Mouse (Mus musculus): Measurements from ENCODE around the gene Mrpl47. TPM values are rescaled to one million over a fixed set of nuclear protein-coding genes. Genes with fewer than 3 reads are reported as not detected.
A peak's percentile ranks its signal among the peaks of the same experiment; 100 is the strongest.
"Not testable (repeated sequence)": the region's sequence is repeated elsewhere in the genome, so short reads cannot be mapped to it uniquely, and the experiment has no call there.

Mrpl47 gene
- 7.0 to 12.6 TPM (median 10.5 TPM) in 3 replicates for total RNA-seq (2017)

DNA sequence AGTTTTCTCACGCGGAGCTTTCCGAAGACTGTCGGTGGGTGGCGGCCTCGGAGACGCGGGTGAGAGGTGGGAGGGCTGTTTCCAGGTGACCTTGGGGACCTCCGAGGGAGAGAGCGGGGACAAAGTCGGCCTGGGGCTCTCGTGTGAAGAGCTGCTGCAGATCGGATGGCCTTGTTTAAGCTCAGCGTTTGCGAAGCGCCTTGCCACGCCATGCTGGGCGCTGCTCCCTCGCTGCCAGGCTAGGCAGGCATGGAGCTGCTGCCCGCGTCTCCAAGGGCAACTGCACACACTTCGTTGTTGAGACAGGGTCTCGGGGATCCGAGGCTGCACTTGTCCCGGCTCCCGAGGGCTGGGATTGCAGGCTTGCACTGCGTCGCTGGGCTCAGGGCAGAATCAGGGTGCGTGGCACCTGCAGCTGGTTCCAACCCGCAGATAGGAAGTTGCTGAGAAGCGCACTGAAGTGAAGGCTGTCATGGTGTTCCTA is at the start of gene Mrpl47:
TSS of gene Mrpl47 (minus strand) at position 434 of the 484 bp plus-strand sequence.
- ATAC-seq (replicated peaks; ENCODE audit: insufficient number of reproducible peaks, low FRiP score, low TSS enrichment, poor library complexity, severe bottlenecking), result 0 out of 2 replicates have a peak, but pooled peaks have one; percentile 7

DNA sequence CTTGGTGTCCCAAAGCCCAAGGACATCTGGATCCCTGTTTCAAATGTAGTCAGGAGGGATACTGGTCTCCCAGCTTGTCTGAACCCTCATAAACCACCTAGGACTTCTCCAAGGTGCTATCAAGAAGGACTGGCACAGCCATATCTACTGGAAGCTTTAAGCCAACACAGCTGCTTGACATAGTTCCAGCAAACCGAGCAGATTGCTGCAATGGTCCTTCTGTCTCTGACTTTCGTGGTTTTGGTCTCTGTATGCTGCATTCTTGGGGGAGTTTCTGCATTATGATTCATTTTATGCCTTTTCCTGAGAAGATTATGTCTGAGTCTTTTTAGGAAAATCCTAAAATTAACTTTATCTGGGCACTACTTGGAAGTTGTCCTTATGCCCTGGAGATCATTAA is 33.4 kb upstream of the Mrpl47 start:
- no peak for ATAC-seq (replicated peaks; ENCODE audit: insufficient number of reproducible peaks, low FRiP score, low TSS enrichment, poor library complexity, severe bottlenecking)

DNA sequence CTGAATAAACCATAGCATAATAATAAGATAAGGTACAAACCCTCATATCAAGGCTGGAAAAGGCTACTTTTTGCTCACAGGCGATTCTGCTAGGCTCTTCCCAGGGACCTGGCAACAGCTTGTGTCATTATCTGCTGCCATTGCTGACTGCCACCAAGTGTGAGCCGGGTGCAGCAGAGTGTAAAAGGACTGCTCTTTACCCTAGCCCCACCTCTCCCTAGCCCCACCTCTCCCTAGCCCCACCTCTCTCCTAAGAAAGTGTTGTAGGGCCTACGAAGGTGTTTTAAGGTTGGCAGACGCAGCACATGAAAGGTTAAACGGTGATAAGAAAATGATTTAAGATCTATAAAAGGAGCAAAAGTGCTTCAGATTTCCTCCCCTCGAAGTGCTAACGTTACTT is 26.5 kb upstream of the Mrpl47 start:
- no peak for ATAC-seq (replicated peaks; ENCODE audit: insufficient number of reproducible peaks, low FRiP score, low TSS enrichment, poor library complexity, severe bottlenecking)

DNA sequence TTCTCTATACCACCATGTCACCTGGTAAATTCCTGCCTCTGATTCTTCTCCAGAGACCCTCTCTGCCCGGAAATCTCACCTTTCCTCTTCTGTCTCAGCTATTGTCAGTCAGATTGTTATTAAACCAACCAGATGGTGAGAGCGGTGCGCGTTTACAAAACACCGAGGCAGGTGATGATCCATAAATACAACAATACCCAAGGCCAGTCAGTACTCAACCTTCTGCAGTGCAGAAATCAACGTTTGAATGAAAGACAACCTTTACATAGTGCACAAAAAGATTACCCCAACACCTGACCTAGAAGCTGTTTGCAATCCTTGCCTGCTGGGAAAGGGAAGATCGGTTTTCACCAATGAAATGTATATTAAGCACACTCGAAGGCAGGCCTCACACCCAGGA is 25.6 kb upstream of the Mrpl47 start:
- ATAC-seq (replicated peaks; ENCODE audit: insufficient number of reproducible peaks, low FRiP score, low TSS enrichment, poor library complexity, severe bottlenecking), result no peak

DNA sequence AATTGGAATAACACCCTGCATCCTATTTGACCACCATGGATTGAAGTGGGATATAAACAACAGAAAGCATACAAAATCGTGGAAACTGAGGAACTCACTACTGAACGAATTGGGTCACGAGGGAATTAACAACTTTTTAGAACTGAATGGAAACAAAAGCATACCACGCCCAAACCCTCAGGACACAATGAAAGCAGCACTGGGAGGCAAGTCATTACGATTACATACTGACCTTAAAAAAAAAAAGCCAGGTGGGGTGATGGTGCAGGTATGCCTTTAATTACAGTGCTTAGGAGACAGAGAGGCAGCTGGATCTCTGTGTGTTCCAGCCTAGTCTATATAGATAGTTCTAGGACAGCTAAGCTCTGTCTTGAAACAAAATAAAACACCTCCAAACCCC is 21.8 kb upstream of the Mrpl47 start:
- no peak for ATAC-seq (replicated peaks; ENCODE audit: insufficient number of reproducible peaks, low FRiP score, low TSS enrichment, poor library complexity, severe bottlenecking)

DNA sequence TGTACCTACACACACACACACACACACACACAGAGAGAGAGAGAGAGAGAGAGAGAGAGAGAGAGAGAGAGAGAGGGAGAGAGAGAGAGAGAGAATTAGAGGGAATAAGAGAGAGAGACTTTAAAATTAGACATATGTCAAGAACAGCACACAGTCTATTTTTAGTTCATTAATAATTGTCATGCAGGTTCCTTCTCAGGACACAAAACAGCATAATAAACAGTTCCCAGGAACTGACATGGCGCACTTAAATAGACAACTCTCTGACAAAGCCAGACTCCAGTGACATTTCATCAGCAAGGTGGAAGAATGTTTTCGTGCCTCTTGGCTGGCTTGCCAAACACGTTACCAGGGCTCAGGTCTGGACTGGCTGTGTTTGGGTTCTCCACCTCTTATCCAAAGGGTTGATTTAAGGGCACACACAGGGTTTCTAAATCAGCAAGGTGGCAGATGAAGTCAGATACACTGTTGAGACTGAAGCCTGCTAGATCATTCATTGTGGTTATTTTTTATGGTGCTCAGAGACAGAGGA is 17.0 kb upstream of the Mrpl47 start:
- no peak for ATAC-seq (replicated peaks; ENCODE audit: insufficient number of reproducible peaks, low FRiP score, low TSS enrichment, poor library complexity, severe bottlenecking)

DNA sequence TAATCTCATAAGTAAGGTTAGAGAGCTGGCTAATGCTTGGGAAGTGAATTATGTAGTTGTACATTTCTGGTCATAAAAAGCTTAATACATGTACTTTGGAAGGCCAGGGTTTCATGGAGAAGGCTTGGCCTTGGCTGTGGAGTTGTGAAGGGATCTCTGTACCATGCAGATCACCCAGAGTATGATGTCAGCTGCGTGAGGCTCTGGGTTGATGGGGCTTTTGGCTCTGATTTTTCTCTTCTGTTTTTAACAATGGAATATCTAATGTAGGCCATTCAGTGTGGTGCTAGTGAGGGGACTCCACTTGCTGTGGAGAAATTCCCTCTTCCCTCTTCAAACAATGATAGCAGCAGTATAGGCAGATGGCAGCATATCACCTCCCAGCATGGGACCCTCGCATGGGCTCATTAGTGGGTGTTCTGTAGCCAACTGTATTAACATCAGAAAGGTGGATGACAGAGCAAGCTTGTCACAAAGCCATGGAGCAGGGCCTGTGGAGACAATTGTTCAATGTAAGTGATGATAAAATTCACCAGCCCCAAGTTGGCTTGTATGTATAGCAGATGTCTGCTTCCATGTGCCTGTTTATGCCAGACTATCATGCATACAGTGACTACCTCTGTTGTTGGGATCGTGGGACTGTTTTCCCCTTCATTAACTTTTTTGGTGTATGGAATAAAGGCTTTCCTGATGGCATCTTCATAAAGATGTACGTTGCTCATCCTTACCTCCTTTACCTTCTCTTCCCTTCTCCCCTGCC is 12.6 kb upstream of the Mrpl47 start:
- no peak for ATAC-seq (replicated peaks; ENCODE audit: insufficient number of reproducible peaks, low FRiP score, low TSS enrichment, poor library complexity, severe bottlenecking)

DNA sequence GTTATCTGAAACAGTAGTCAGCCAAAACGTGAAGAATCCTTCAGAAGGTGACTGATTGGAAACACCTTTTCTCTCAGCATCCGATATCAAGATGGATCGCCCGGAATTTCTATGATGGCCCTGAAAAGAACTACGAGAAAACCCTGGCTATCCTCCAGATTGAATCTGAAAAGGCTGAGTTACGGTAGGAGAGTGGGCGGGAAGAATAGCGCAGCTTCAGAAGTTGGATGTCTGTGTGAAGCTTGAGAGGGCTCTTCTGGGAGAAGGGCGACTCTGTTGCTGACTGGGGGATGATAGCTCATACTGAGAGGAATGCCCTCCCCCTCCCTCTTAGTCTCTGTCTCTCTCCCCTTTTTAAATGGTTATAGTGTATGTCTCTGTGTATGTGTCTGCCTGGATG is 11.0 kb upstream of the Mrpl47 start:
- no peak for ATAC-seq (replicated peaks; ENCODE audit: insufficient number of reproducible peaks, low FRiP score, low TSS enrichment, poor library complexity, severe bottlenecking)

DNA sequence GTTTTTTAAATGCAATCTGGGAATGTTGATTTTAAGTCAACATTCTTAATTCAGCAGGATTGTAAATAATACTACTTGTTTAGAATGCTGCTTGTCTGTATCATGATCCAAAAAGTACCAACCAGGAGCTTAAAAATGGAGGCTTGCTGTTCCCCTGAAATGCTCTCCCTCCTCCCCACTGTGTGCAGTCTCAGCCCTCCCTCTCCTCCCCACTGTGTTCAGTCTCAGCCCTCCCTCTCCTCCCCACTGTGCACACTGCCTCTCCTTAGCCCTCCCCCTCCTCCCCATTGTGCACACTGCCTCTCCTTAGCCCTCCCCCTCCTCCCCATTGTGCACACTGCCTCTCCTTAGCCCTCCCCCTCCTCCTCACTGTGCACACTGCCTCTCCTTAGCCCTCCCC is 8.0 kb upstream of the Mrpl47 start:
- ATAC-seq (replicated peaks; ENCODE audit: insufficient number of reproducible peaks, low FRiP score, low TSS enrichment, poor library complexity, severe bottlenecking), result not testable (repeated sequence)

DNA sequence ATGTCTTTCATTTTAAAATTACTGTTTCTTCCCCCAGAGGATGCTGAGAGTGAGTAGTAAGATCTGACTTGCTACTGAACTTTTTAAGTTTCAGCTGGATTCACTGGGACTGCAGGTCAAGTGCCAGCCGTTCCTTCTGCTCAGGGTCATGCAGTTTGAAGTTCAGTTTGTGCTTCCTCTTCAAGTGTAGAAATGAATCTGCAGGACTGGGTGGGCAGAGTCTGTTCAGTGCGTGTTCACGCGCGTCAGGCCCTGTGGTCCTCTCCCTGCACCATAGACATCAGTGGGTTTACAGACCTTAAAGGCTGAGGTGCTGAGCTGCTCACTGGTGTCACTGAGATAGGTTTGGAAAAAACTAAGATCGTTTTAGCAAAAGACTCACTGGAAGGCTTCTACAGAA is 7.6 kb upstream of the Mrpl47 start:
- ATAC-seq (replicated peaks; ENCODE audit: insufficient number of reproducible peaks, low FRiP score, low TSS enrichment, poor library complexity, severe bottlenecking), result no peak

DNA sequence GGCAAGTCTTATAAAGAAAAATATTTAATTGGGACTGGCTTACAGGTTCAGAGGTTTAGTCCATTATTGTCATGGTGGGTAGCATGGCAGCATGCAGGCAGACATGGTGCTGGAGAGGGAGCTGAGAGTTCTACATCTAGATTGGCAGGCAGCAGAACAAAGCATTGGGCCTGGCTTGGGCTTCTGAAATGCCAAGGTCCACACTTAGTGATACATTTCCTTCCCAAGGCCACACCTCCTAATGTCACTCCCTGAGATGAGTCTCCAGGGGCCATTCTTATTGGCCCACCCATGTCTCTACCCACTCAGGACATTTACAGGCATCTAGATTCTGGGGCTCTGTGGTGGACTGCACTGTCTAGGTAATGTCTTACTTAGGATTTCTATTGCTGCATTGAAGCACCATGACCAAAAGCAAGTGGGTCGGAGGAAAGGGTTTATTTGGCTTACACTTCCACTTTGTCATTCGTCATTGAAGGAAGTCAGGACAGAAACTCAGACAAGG is 4.9 kb upstream of the Mrpl47 start:
- ATAC-seq (replicated peaks; ENCODE audit: insufficient number of reproducible peaks, low FRiP score, low TSS enrichment, poor library complexity, severe bottlenecking), result no peak

DNA sequence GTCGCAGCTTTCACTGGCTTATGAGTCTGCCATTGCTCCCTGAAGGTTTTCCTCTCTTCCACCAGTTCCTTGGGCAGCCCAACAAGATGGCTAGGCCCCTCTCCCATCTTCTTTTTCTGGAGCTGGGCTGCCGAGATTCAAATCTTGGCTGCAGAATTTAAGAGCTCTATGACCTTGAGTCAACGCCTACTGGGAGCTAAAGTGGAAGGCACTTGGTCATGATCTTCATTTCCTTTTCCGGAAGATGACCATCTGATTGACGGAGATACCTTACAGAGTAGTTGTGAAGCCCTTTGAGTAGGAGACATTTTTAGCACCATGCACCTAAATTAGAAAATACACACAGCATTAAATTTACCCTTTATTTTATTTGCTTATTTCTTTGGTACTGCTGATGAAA is 1.1 kb upstream of the Mrpl47 start:
- no peak for ATAC-seq (replicated peaks; ENCODE audit: insufficient number of reproducible peaks, low FRiP score, low TSS enrichment, poor library complexity, severe bottlenecking)

DNA sequence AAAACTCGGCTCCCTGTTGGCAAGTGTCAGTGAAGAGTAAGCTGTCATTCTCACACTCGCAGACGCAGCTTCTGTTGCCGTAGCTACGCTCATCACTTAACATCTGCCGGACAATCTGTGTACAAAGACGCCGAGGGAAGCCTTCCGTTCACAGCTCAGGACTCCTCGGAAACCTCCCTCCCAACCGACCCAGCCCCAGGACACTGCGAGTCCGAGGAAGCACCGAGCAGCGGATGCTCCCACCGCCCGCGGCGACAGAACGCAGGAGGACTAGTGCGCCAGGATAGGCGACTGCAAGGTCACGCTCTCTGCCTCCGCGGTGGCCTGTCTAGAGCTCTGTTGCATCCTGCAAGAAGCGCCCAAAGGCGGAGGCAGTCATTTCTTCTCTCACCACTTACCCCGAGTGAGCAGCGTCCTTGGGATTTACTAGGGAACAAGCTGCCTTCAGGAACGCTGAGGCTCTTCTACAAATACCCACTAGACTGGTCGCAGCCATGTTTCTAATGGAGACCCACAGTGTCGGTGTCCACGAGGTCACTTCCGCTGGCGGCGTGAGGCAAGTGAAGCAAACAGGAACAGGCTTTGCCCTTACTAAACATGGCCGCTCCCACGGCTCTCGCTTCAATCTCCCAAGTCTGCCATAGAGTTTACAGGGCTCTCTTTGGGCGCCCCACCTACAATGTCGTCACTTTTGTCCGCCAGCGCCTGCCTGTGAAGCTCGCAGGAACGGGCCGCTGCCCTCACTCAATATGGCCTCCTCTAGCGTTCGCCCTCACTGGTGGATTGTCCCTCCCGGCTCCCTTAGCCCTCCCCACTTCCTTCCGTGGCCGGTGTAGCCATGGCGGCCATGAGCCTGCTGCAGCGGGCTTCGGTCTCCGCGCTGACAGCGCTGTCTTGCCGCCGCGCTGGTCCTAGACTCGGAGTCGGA is 897 bp downstream of the Mrpl47 start, which contains the start of gene Ndufb5:
TSS of gene Ndufb5 (plus strand) at position 747 of the 928 bp plus-strand sequence.
- ATAC-seq (replicated peaks; ENCODE audit: insufficient number of reproducible peaks, low FRiP score, low TSS enrichment, poor library complexity, severe bottlenecking), result peak; percentile 97

DNA sequence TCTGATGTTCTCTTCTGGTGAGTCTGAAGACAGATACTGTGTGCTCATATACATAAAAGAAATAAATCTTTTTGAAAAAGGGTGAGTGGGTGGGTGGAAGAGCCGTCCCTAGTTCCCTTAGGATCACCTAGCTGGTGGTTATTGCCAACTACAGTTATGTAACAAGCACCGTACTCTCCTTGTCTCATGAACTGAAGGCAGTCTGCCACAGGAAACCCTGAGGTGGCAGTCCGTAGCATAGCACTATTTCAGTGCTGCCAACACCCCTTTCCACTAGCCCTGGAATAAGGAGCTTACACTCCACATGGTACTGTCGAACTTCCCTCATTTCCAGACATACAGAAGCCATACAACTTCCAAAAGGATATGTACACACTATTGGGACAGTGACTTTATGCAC is 9.5 kb downstream of the Mrpl47 start:
- no peak for ATAC-seq (replicated peaks; ENCODE audit: insufficient number of reproducible peaks, low FRiP score, low TSS enrichment, poor library complexity, severe bottlenecking)

DNA sequence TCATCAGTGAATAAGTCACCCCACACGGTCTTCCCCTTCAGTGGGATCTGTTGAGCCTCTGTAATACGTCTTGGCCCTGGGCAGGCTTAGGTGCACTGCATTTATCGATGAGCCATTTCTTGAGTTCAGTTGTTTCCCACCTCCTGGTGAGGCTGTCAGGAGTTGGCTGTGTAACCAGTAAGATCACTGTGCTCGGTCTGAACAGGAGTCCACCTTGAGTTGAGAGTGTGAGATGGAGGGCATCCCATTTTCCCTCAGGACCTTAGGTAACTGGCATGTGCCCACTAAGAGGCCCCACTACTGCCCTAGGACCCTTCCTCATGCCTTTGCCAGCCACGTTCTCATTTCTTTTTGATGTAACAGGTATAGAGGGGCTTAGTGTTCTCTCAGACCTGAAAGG is 11.5 kb downstream of the Mrpl47 start:
- no peak for ATAC-seq (replicated peaks; ENCODE audit: insufficient number of reproducible peaks, low FRiP score, low TSS enrichment, poor library complexity, severe bottlenecking)

DNA sequence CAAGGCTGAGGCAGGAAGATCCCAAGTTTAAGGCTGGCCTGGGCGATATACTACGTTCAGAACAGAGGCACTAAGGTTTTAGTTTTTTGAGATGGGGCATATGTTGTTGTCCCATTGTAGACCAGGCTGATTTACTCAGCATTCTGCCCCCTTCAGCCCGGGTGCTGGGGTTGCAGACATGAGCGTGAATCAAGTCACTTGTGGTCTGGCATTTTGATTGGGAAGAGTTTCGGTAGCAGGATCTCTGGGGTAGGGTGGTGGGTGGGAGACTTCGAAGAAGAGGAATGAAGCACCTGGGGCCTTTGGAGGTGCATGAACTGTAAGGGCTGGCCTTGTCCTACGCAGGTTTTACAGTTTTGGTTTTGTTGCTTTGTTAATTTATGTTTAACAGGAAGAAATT is 13.2 kb downstream of the Mrpl47 start:
- ATAC-seq (replicated peaks; ENCODE audit: insufficient number of reproducible peaks, low FRiP score, low TSS enrichment, poor library complexity, severe bottlenecking), result no peak

DNA sequence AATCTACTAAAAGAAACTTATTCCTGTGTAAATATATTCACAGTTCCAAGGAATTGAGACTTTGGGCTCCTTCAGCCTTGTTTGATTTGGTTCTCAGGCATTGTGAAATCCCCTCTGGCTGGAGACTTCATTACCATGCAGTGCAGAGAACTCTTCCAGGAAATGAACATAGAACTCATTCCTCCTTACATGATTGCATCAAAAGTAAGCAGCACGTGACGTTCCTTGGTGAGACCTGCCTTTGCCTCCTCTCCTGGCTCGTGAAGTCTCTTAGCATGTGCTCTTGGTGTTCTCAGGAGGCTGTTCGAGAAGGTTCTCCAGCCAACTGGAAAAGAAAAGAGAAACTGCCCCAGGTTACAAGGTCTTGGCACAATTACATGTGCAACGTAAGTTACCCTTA is 19.1 kb downstream of the Mrpl47 start:
- ATAC-seq (replicated peaks; ENCODE audit: insufficient number of reproducible peaks, low FRiP score, low TSS enrichment, poor library complexity, severe bottlenecking), result no peak

DNA sequence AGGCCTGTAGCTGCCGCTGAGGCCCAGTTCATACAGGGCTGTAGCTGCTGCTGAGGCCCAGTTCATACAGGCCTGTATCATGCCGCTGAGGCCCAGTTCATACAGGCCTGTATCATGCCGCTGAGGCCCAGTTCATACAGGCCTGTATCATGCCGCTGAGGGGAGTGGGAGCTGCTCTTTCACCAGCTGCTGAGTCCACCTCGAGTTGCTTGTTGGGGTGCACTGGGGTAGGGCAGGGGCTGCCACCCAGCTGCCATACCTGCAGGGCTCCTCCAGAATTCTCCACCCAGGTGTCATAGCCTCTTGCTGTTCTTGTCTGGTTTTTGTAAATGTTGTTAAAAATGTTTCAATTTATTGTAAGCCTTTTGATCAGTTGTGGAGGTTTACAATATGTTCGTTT is 20.0 kb downstream of the Mrpl47 start:
- not testable (repeated sequence) for ATAC-seq (replicated peaks; ENCODE audit: insufficient number of reproducible peaks, low FRiP score, low TSS enrichment, poor library complexity, severe bottlenecking)

DNA sequence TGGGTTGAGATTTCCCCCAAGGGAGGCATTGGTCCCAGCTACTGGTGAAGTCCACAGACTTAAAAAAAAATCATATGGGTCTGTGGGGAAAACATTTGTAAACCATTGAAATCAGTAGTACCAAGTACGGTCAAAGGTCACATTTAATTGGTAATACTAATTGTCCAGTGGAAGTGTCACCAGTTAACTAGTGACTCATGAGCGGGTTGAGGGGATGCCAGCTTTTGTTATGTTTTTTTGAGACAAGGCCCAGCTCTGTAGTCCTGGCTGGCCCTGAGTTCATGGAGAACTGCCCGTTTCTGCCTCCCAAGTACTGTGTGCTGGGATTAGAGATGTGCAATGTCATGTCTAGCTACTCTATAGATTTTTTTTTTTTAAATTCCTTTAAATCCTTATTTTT is 23.7 kb downstream of the Mrpl47 start:
- no peak for ATAC-seq (replicated peaks; ENCODE audit: insufficient number of reproducible peaks, low FRiP score, low TSS enrichment, poor library complexity, severe bottlenecking)

Data from monocyte, adult 5-6 weeks (primary cell).